Mouse (Mus musculus) megakaryocyte, embryonic 14.5 days (primary cell): Measurements from ENCODE around the gene Ank3. TPM values are rescaled to one million over a fixed set of nuclear protein-coding genes. Genes with fewer than 3 reads are reported as not detected.

Source experiments
- H3K27me3 ChIP-seq: replicated peaks from 2 replicates; pipeline ENCODE3; 2012; ENCODE audit warnings: inconsistent platforms
- H3K36me3 ChIP-seq: replicated peaks from 2 replicates; pipeline ENCODE3; 2012; ENCODE audit warnings: low read length, inconsistent platforms, mixed read lengths
- H3K4me1 ChIP-seq: 2 replicates; pipeline ENCODE4 v1.6.1; 2012; ENCODE audit warnings: inconsistent platforms
- H3K4me3 ChIP-seq: replicated peaks from 2 replicates; pipeline ENCODE3; 2012; ENCODE audit warnings: moderate library complexity, mild to moderate bottlenecking, inconsistent platforms
- H3K9me3 ChIP-seq: 2 replicates; pipeline ENCODE4 v1.6.1; 2012; ENCODE audit warnings: inconsistent platforms
- FLI1 ChIP-seq: IDR thresholded peaks from 2 replicates; pipeline ENCODE4 v1.6.1; 2012; ENCODE audit warnings: low read length, inconsistent platforms, mixed read lengths
- GATA1 ChIP-seq: IDR thresholded peaks from 3 replicates; pipeline ENCODE4 v1.6.1; 2012; ENCODE audit warnings: mixed read lengths, low read length, inconsistent platforms, borderline replicate concordance
- polyA plus RNA-seq: library from polyadenylated mRNA; stranded (reverse); fragments of >175 nt; gene quantifications from 2 replicates; pipeline ENCODE4 v1.2.3, GENCODE M21; 2012; ENCODE audit warnings: low replicate concordance; ENCODE audit not compliant: insufficient read depth

Ank3 gene
- polyA plus RNA-seq, 1 experiment, result 4.4 TPM

DNA sequence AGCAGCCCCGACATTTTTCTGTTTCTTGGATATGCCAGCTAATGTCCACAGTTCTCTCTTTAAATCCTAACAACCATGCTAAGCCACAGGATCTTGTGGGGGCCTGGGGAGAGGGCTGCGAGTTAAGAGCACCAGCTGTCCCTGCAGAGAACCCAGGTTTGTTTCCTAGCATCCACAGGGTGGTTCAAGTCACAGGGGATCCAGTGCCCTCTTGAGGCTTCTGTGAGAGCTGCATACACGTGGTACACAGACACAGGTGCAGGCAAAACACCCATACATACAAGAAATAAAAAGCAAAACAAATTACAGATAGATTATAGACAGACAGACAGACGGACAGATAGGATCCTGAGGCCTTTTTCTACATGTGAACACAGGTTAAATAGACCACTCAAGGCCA is 242.0 kb downstream of the Ank3 start:
- Histone ChIP-seq H3K27me3 (no peaks in the 10 kb centered on the region), H3K4me3 (no peak overlapping the region), H3K9me3 (peaks cover 58% of the 10 kb centered on the region), H3K36me3 (no peaks in the 10 kb centered on the region), H3K4me1 (no peaks in the 10 kb centered on the region)
- TF ChIP-seq GATA1, result no peak
- TF ChIP-seq FLI1, result no peak

DNA sequence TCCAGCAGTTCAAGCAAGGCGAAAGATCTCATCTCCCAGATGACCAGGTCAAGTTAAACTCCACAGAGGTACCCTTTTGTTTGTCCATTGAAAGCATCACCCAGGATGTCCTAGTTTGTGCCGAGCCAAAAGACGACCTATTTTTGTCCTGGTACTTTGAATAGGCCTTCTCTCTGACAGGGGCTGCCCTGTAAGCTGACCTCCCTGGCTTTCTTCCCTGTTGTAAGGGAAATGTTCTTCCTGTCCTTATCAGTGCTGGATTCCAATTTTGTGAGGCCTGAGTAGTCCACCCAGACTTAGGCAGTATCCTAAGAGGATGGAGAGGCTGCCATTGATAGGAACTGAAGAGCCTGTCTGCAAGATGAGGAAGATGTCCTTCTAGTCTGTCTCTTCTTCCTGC is 244.9 kb downstream of the Ank3 start:
- H3K9me3 ChIP-seq, result peaks cover 54% of the 10 kb centered on the region
- TF ChIP-seq GATA1 (no peak), FLI1 (no peak)
- H3K4me3 ChIP-seq, result no peak overlapping the region
- H3K36me3 ChIP-seq, result no peaks in the 10 kb centered on the region
- H3K27me3 ChIP-seq, result no peaks in the 10 kb centered on the region
- H3K4me1 ChIP-seq, result no peaks in the 10 kb centered on the region

DNA sequence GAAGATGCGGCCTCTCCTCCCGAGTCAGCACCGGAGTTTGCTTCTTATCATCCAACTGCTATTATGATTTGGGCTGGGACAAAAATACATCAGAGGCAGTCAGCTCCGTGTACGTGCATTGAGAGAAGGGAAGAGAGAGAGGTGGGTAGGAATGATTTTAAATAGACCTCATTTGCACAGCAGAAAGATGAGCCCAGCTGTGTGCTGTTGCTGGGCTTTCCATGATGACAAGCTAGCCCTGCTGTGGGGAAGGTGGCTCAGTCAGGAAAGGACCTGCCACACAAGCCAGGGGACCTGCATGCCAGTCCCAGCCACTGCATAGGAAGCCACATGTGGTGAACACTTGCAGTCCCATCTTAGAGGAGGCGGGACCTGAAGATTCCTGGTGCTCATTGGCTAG is 245.4 kb downstream of the Ank3 start:
- H3K4me3 ChIP-seq, result no peak overlapping the region
- no peaks in the 10 kb centered on the region for H3K36me3 ChIP-seq
- no peaks in the 10 kb centered on the region for H3K4me1 ChIP-seq
- TF ChIP-seq GATA1, result no peak
- no peak for TF ChIP-seq FLI1
- no peaks in the 10 kb centered on the region for H3K27me3 ChIP-seq
- H3K9me3 ChIP-seq, result peaks cover 53% of the 10 kb centered on the region

DNA sequence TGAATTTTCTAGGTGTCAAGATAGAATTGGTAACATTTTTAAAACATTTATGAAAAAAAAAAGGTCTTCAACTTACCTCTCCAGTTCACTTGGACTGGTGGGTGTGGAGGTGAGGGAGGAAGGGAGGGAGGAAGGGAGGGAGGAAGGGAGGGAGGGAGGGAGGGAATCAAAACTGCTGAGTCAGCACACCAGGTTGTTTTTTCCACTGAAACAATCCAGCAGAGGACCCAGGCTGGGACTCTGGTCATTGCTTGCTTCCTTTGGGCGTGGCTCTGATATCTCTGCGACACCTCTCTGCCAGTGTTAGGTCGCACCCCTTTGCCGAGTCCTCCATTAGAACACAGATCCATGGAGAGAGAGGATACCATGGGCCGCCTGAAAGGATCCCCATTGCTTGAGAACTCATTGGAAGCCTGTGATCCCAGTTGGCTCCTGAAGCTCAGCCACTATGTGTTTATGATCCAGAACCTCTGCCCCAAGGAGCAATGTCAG is 246.8 kb downstream of the Ank3 start:
- H3K4me1 ChIP-seq, result no peaks in the 10 kb centered on the region
- H3K9me3 ChIP-seq, result peaks cover 44% of the 10 kb centered on the region
- TF ChIP-seq FLI1, result no peak
- no peak for TF ChIP-seq GATA1
- no peaks in the 10 kb centered on the region for H3K36me3 ChIP-seq
- H3K4me3 ChIP-seq, result no peak overlapping the region
- no peaks in the 10 kb centered on the region for H3K27me3 ChIP-seq

DNA sequence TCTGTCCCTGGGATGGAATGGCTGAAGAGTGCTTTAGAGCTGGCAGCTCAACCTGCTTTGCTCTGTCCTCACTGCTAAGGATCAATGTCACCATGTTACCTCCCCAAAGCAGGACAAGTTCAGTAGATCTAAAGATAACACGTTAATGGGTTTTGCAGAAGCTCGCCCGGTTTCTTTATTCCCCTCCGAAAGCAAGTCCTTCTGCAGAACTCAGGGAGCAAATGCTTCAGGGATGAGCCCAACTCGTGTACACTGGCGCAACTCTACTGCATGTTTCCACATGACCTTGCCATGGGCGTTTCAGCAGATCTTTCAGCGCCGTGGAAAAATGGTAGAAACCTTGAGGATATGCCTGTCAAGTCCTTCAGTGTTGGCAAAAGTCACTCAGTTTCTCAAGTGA is 247.4 kb downstream of the Ank3 start:
- no peak for TF ChIP-seq GATA1
- no peak for TF ChIP-seq FLI1
- no peaks in the 10 kb centered on the region for H3K36me3 ChIP-seq
- H3K9me3 ChIP-seq, result peaks cover 39% of the 10 kb centered on the region
- H3K4me3 ChIP-seq, result no peak overlapping the region
- no peaks in the 10 kb centered on the region for H3K4me1 ChIP-seq
- H3K27me3 ChIP-seq, result no peaks in the 10 kb centered on the region

DNA sequence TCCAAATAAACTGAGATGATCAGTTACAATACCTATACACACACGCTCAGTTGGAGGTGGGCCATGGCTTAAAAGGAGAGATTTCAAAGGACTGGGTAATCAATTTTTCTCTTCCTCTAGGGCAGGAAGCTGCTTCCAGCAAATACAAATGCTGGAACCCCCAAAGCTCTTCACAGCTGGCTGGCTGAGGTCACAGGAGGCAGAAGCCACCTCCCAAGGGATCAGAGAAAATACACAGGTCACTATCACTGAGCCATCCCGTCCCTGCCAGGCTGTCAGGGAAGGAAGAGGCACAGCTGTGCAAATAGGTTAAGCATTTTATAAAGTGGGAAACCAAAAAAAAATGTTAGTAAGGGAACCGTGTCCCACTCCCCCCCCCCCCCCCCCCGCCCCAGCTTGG is 251.5 kb downstream of the Ank3 start:
- Histone ChIP-seq H3K27me3 (no peaks in the 10 kb centered on the region), H3K9me3 (peaks cover 20% of the 10 kb centered on the region), H3K4me1 (no peaks in the 10 kb centered on the region), H3K36me3 (no peaks in the 10 kb centered on the region), H3K4me3 (no peak overlapping the region)
- no peak for TF ChIP-seq GATA1
- TF ChIP-seq FLI1, result no peak

DNA sequence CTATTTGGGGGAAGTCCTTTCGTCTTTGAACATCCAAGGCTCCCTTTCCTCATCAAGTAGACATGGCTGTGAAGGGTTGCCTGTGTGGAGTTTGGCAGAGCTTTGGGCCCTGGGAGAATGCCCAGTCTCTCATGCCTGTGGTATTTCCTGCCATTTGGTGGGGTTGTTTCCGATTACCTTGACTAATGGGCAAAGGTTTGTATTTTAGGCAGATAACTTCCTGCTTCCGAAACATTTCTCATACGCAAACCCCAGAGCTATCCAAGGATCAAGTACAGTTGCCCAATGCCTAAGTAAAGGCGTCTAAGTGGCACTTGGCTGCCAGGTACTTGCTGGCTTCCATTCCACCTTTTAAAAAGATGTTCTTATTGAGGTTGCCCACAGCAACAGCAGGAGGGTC is 254.1 kb downstream of the Ank3 start:
- no peaks in the 10 kb centered on the region for H3K4me1 ChIP-seq
- TF ChIP-seq FLI1, result no peak
- TF ChIP-seq GATA1, result no peak
- no peaks in the 10 kb centered on the region for H3K27me3 ChIP-seq
- no peaks in the 10 kb centered on the region for H3K9me3 ChIP-seq
- no peak overlapping the region for H3K4me3 ChIP-seq
- H3K36me3 ChIP-seq, result no peaks in the 10 kb centered on the region

DNA sequence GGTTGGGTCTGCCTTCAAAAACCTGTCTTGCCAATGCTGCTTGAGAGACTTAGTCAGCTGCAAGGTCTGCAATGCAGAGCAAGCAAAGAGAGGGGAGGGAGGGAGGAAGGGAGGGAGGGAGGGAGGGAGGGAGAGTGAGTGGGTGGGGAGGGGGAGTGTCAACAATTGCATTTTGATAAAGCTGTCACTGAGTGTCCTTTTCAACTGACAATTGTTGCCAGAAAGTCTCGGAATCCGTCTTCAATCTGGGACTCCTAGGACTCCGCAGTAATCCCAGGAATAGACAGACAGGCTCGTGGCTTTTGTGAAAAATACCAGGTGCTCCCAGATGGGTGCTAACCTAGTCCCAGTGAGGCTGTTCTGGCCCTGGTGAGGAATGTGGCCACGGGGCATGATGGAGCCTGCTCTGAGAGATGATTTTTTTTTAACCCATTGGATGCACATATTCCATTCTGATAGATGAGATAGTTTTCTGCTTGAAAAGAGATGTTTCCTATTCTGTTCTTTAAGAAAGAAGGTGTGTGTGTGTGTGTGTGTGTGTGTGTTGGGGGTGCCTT is 254.6 kb downstream of the Ank3 start:
- no peak overlapping the region for H3K4me3 ChIP-seq
- no peaks in the 10 kb centered on the region for H3K36me3 ChIP-seq
- no peaks in the 10 kb centered on the region for H3K9me3 ChIP-seq
- no peaks in the 10 kb centered on the region for H3K4me1 ChIP-seq
- TF ChIP-seq GATA1 (no peak), FLI1 (no peak)
- H3K27me3 ChIP-seq, result no peaks in the 10 kb centered on the region

DNA sequence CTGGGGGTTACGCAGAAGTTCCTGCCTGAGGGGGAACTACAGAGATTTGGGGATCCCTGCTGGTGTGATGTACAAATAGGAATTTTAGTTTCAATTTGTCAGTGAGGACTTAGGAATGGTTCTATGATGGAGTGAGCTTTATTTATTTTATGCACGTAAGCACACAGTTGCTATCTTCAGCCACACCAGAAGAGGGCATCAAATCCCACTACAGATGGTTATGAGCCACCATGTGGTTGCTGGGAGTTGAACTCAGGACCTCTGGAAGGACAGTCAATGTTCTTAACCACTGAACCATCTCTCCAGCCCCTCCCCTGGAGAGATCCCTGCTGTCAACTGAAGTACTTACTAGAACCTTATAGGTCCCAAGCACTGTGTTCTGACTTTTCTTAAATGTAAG is 255.6 kb downstream of the Ank3 start:
- no peaks in the 10 kb centered on the region for H3K27me3 ChIP-seq
- no peaks in the 10 kb centered on the region for H3K9me3 ChIP-seq
- no peaks in the 10 kb centered on the region for H3K36me3 ChIP-seq
- H3K4me3 ChIP-seq, result no peak overlapping the region
- TF ChIP-seq GATA1 (no peak), FLI1 (no peak)
- H3K4me1 ChIP-seq, result no peaks in the 10 kb centered on the region

DNA sequence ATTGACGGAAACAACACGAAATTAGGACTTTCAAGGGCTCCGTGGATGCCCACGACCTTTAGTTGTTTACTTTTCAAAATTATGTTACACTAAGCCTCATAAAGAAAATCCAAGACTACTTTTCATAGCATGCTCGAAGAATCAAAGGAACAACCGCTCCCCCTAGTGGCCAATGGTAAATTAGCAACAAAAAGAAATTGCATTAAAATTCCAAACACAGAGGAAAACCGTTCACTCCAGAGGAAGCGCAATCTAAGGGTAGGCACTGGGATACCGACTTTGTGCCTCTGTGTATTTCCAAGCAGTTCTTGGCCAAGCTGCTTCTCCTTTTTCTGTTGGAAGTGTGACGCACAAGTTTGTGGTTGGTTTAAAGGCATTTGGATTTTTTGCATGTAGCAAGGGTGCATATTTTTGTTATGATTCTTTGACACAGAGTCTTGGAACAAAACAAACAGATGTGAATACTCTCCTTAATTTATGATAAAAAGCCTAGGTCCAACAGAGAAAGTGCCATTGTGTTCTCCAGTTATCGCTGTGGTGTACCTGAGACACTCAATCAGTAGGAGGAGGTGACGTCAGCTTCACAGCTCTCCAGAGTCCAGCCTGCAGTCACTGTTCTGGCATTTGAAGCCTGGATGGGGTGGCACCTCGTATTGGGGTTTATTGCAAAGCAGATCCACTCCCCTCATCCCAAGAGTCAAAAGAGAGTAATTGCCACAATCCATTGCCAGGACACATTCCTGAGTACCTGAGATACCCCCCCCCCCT is 256.5 kb downstream of the Ank3 start:
- Histone ChIP-seq H3K9me3 (no peaks in the 10 kb centered on the region), H3K27me3 (no peaks in the 10 kb centered on the region), H3K36me3 (no peaks in the 10 kb centered on the region), H3K4me3 (no peak overlapping the region), H3K4me1 (no peaks in the 10 kb centered on the region)
- TF ChIP-seq FLI1, result no peak
